Mouse (Mus musculus): ENCODE results near the gene Hyal2. TPM values are rescaled to one million over a fixed set of nuclear protein-coding genes. Genes with fewer than 3 reads are reported as not detected.

Gene Hyal2
- total and polyA plus RNA-seq, 3 experiments, result 31.3 to 32.0 TPM; not detected in 1

DNA sequence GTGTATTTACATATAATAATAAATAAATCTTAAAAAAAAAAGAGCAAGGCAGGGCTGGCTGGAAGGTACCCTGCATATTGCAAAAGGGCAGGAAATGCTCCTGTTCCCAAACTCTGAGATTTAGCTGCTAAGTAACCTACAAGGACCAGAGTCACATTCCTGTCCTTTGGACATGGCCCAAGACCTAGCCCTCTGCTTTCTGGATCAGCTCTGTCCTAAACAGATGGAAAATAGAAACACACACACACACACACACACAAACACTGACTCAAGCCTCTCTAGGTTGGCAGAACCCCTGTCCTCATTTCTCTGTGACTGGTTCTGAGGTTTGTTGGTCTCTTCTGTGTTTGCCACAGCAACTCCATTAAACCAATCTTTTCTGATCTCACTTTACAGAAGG is 53.2 kb downstream of the Hyal2 start:
- no peaks in the 10 kb centered on the region for H3K27me3 ChIP-seq (ENCODE audit: control insufficient read depth in 1 of 2, insufficient read depth in 2 of 2, low read length in 2 of 2)
- H3K4me3 ChIP-seq (ENCODE audit: control insufficient read depth in 1 of 2, insufficient read depth in 1 of 2, low read depth in 2 of 2, low read length in 2 of 2), result no peak overlapping the region
- no peak overlapping the region for H3K9ac ChIP-seq (ENCODE audit: control insufficient read depth, low read depth, low read length, poor library complexity, severe bottlenecking)
- H3K27ac ChIP-seq (ENCODE audit: control insufficient read depth, low read depth, low read length), result no peak overlapping the region
- no peaks in the 10 kb centered on the region for H3K9me3 ChIP-seq (replicated peaks; ENCODE audit: insufficient read depth, low read length)
- TF ChIP-seq RCOR1 (IDR thresholded peaks at IDR 0.05; ENCODE audit: low read depth, low read length) (no peak), MXI1 (IDR thresholded peaks at IDR 0.05; ENCODE audit: low read depth, low read length) (no peak), TAL1 (IDR thresholded peaks at IDR 0.05; ENCODE audit: low read length) (no peak), ZNF384 (IDR thresholded peaks at IDR 0.05; ENCODE audit: low read depth, low read length) (no peak), CHD1 (IDR thresholded peaks at IDR 0.05; ENCODE audit: low read depth, low read length) (no peak), BHLHE40 (IDR thresholded peaks at IDR 0.05; ENCODE audit: borderline replicate concordance, low read depth, low read length) (no peak), POLR2AphosphoS5 (IDR thresholded peaks at IDR 0.05; ENCODE audit: borderline replicate concordance, low read depth, low read length) (no peak), SMC3 (IDR thresholded peaks at IDR 0.05; ENCODE audit: low read depth, low read length) (no peak), ZMIZ1 (IDR thresholded peaks at IDR 0.05; ENCODE audit: low read depth, low read length) (no peak), POLR2AphosphoS2 (IDR thresholded peaks at IDR 0.05; ENCODE audit: low read length) (no peak), MYC (IDR thresholded peaks at IDR 0.05; ENCODE audit: low read depth, low read length) (no peak), MYB (IDR thresholded peaks at IDR 0.05; ENCODE audit: low read depth, low read length) (no peak)
- peaks cover 8 to 17% of the 10 kb centered on the region in 2 experiments for H3K4me1 ChIP-seq (ENCODE audit: control insufficient read depth in 1 of 2, insufficient read depth in 2 of 2, low read length in 2 of 2)
- DNase-seq (ENCODE audit: low read depth, low spot score), result no peak
- peaks cover 12% of the 10 kb centered on the region; the same call in 1 of the 2 replicates for H3K79me2 ChIP-seq (ENCODE audit: control insufficient read depth, insufficient read depth, low read length, poor library complexity)
- peaks cover 1 to 11% of the 10 kb centered on the region in 2 experiments; a peak in 3 of 4 replicates for H3K36me3 ChIP-seq (ENCODE audit: control insufficient read depth in 1 of 2, insufficient read depth in 2 of 2, low read length in 2 of 2)

Other genes with a start within 250 kb of the Hyal2 start
- gene Hemk1, start 229.6 kb upstream of the Hyal2 start, total RNA-seq (2012; rRNA removed), result 7.5 TPM in 2 replicates
- 10 to 100 TPM in 1 of 2 experiments, not detected in 1; 11.8 TPM for gene Hemk1, start 229.6 kb upstream of the Hyal2 start, polyA plus RNA-seq (2012; ENCODE audit: insufficient read depth in 1 of 2, insufficient read length in 2 of 2, low read depth in 1 of 2, low replicate concordance in 2 of 2, missing spikeins in 1 of 2)
- 0.35 and 0.36 TPM in 2 replicates for gene 6430571L13Rik, start 227.3 kb upstream of the Hyal2 start, total RNA-seq (2012; rRNA removed)
- under 1 TPM in 1 of 2 experiments, not detected in 1; 0.35 TPM for gene 6430571L13Rik, start 227.3 kb upstream of the Hyal2 start, polyA plus RNA-seq (2012; ENCODE audit: insufficient read depth in 1 of 2, insufficient read length in 2 of 2, low read depth in 1 of 2, low replicate concordance in 2 of 2, missing spikeins in 1 of 2)
- gene Cacna2d2, start 168.3 kb upstream of the Hyal2 start, total RNA-seq (2012; rRNA removed), result 0.20 TPM in 1 of 2 replicates, not detected in the other
- under 1 TPM in 1 of 2 experiments, not detected in 1; 0.67 TPM for gene Cacna2d2, start 168.3 kb upstream of the Hyal2 start, polyA plus RNA-seq (2012; ENCODE audit: insufficient read depth in 1 of 2, insufficient read length in 2 of 2, low read depth in 1 of 2, low replicate concordance in 2 of 2, missing spikeins in 1 of 2)
- gene Tmem115, start 34.0 kb upstream of the Hyal2 start, total RNA-seq (2012; rRNA removed), result 26.0 and 34.6 TPM in 2 replicates
- gene Tmem115, start 34.0 kb upstream of the Hyal2 start, polyA plus RNA-seq (2012; ENCODE audit: insufficient read depth in 1 of 2, insufficient read length in 2 of 2, low read depth in 1 of 2, low replicate concordance in 2 of 2, missing spikeins in 1 of 2), result 10 to 100 TPM in 1 of 2 experiments, not detected in 1; 39.3 TPM
- gene Cyb561d2, start 25.8 kb upstream of the Hyal2 start, total RNA-seq (2012; rRNA removed), result 38.1 and 38.3 TPM in 2 replicates
- gene Cyb561d2, start 25.8 kb upstream of the Hyal2 start, polyA plus RNA-seq (2012; ENCODE audit: insufficient read depth in 1 of 2, insufficient read length in 2 of 2, low read depth in 1 of 2, low replicate concordance in 2 of 2, missing spikeins in 1 of 2), result 10 to 100 TPM in 1 of 2 experiments, not detected in 1; 37.8 TPM
- 23.2 and 25.4 TPM in 2 replicates for gene Nprl2, start 25.7 kb upstream of the Hyal2 start, total RNA-seq (2012; rRNA removed)
- 10 to 100 TPM in 1 of 2 experiments, not detected in 1; 30.2 TPM for gene Nprl2, start 25.7 kb upstream of the Hyal2 start, polyA plus RNA-seq (2012; ENCODE audit: insufficient read depth in 1 of 2, insufficient read length in 2 of 2, low read depth in 1 of 2, low replicate concordance in 2 of 2, missing spikeins in 1 of 2)
- gene Zmynd10, start 20.6 kb upstream of the Hyal2 start, total RNA-seq (2012; rRNA removed), result 0.26 and 0.31 TPM in 2 replicates
- gene Zmynd10, start 20.6 kb upstream of the Hyal2 start, polyA plus RNA-seq (2012; ENCODE audit: insufficient read depth in 1 of 2, insufficient read length in 2 of 2, low read depth in 1 of 2, low replicate concordance in 2 of 2, missing spikeins in 1 of 2), result under 1 TPM in 1 of 2 experiments, not detected in 1; 0.85 TPM
- 40.6 and 48.0 TPM in 2 replicates for gene Rassf1, start 16.4 kb upstream of the Hyal2 start, total RNA-seq (2012; rRNA removed)
- gene Rassf1, start 16.4 kb upstream of the Hyal2 start, polyA plus RNA-seq (2012; ENCODE audit: insufficient read depth in 1 of 2, insufficient read length in 2 of 2, low read depth in 1 of 2, low replicate concordance in 2 of 2, missing spikeins in 1 of 2), result 10 to 100 TPM in 1 of 2 experiments, not detected in 1; 56.9 TPM
- gene Tusc2, start 4.7 kb upstream of the Hyal2 start, total RNA-seq (2012; rRNA removed), result 29.9 and 36.2 TPM in 2 replicates
- 10 to 100 TPM in 1 of 2 experiments, not detected in 1; 48.9 TPM for gene Tusc2, start 4.7 kb upstream of the Hyal2 start, polyA plus RNA-seq (2012; ENCODE audit: insufficient read depth in 1 of 2, insufficient read length in 2 of 2, low read depth in 1 of 2, low replicate concordance in 2 of 2, missing spikeins in 1 of 2)
- gene Hyal1, start 9.0 kb downstream of the Hyal2 start, total RNA-seq (2012; rRNA removed), result 1.1 and 1.3 TPM in 2 replicates
- 1 to 10 TPM in 1 of 2 experiments, not detected in 1; 3.4 TPM for gene Hyal1, start 9.0 kb downstream of the Hyal2 start, polyA plus RNA-seq (2012; ENCODE audit: insufficient read depth in 1 of 2, insufficient read length in 2 of 2, low read depth in 1 of 2, low replicate concordance in 2 of 2, missing spikeins in 1 of 2)
- 14.3 and 15.1 TPM in 2 replicates for gene Naa80, start 10.9 kb downstream of the Hyal2 start, total RNA-seq (2012; rRNA removed)
- 10 to 100 TPM in 1 of 2 experiments, not detected in 1; 74.0 TPM for gene Naa80, start 10.9 kb downstream of the Hyal2 start, polyA plus RNA-seq (2012; ENCODE audit: insufficient read depth in 1 of 2, insufficient read length in 2 of 2, low read depth in 1 of 2, low replicate concordance in 2 of 2, missing spikeins in 1 of 2)
- gene Hyal3, start 12.9 kb downstream of the Hyal2 start, total RNA-seq (2012; rRNA removed), result 1.8 and 2.3 TPM in 2 replicates
- gene Hyal3, start 12.9 kb downstream of the Hyal2 start, polyA plus RNA-seq (2012; ENCODE audit: insufficient read depth in 1 of 2, insufficient read length in 2 of 2, low read depth in 1 of 2, low replicate concordance in 2 of 2, missing spikeins in 1 of 2), result 1 to 10 TPM in 1 of 2 experiments, not detected in 1; 6.8 TPM
- gene Ifrd2, start 19.7 kb downstream of the Hyal2 start, total RNA-seq (2012; rRNA removed), result 136 and 147 TPM in 2 replicates
- gene Ifrd2, start 19.7 kb downstream of the Hyal2 start, polyA plus RNA-seq (2012; ENCODE audit: insufficient read depth in 1 of 2, insufficient read length in 2 of 2, low read depth in 1 of 2, low replicate concordance in 2 of 2, missing spikeins in 1 of 2), result 100 to 1,000 TPM in 1 of 2 experiments, not detected in 1; 292 TPM
- 0.04 and 0.07 TPM in 2 replicates for gene Sema3b, start 41.3 kb downstream of the Hyal2 start, total RNA-seq (2012; rRNA removed)
- under 1 TPM in 1 of 2 experiments, not detected in 1; 0.21 TPM for gene Sema3b, start 41.3 kb downstream of the Hyal2 start, polyA plus RNA-seq (2012; ENCODE audit: insufficient read depth in 1 of 2, insufficient read length in 2 of 2, low read depth in 1 of 2, low replicate concordance in 2 of 2, missing spikeins in 1 of 2)
- gene Gnai2, start 67.4 kb downstream of the Hyal2 start, total RNA-seq (2012; rRNA removed), result 129 and 131 TPM in 2 replicates
- gene Gnai2, start 67.4 kb downstream of the Hyal2 start, polyA plus RNA-seq (2012; ENCODE audit: insufficient read depth in 1 of 2, insufficient read length in 2 of 2, low read depth in 1 of 2, low replicate concordance in 2 of 2, missing spikeins in 1 of 2), result 100 to 1,000 TPM; 137 to 335 TPM
- gene Slc38a3, start 101.6 kb downstream of the Hyal2 start, total RNA-seq (2012; rRNA removed), result not detected in 2 replicates
- not detected for gene Slc38a3, start 101.6 kb downstream of the Hyal2 start, polyA plus RNA-seq (2012; ENCODE audit: insufficient read depth in 1 of 2, insufficient read length in 2 of 2, low read depth in 1 of 2, low replicate concordance in 2 of 2, missing spikeins in 1 of 2)
- 0.27 TPM in 1 of 2 replicates, not detected in the other for gene Gnat1, start 111.8 kb downstream of the Hyal2 start, total RNA-seq (2012; rRNA removed)
- gene Gnat1, start 111.8 kb downstream of the Hyal2 start, polyA plus RNA-seq (2012; ENCODE audit: insufficient read depth in 1 of 2, insufficient read length in 2 of 2, low read depth in 1 of 2, low replicate concordance in 2 of 2, missing spikeins in 1 of 2), result 100 to 1,000 TPM in 1 of 2 experiments, not detected in 1; 326 TPM
- not detected in 2 replicates for gene Sema3f, start 142.5 kb downstream of the Hyal2 start, total RNA-seq (2012; rRNA removed)
- gene Sema3f, start 142.5 kb downstream of the Hyal2 start, polyA plus RNA-seq (2012; ENCODE audit: insufficient read depth in 1 of 2, insufficient read length in 2 of 2, low read depth in 1 of 2, low replicate concordance in 2 of 2, missing spikeins in 1 of 2), result not detected
- gene Rbm5, start 203.1 kb downstream of the Hyal2 start, total RNA-seq (2012; rRNA removed), result 80.2 and 87.6 TPM in 2 replicates
- 100 to 1,000 TPM; 125 to 143 TPM for gene Rbm5, start 203.1 kb downstream of the Hyal2 start, polyA plus RNA-seq (2012; ENCODE audit: insufficient read depth in 1 of 2, insufficient read length in 2 of 2, low read depth in 1 of 2, low replicate concordance in 2 of 2, missing spikeins in 1 of 2)

Measured in MEL (cell line).